Mouse (Mus musculus) forebrain, embryonic 11.5 days (tissue): ENCODE results near the gene Wbp11. TPM values are rescaled to one million over a fixed set of nuclear protein-coding genes. Genes with fewer than 3 reads are reported as not detected.

Source experiments
- ATAC-seq: fragments of 200-750 bp; cut with Nextera tagmentation; replicated peaks from 2 replicates; pipeline ENCODE4 v1.8.0; 2017; ENCODE audit warnings: moderate TSS enrichment; ENCODE audit not compliant: low FRiP score
- DNase-seq: peaks from one replicate; pipeline ENCODE4 v3.0.0-alpha.2; 2017; ENCODE audit warnings: low spot score
- H3K27ac ChIP-seq: fragments of 300-500 bp; sonication (generic); 2 replicates; pipeline ENCODE4 v1.5.1; 2014; ENCODE audit warnings: low read depth, low read length
- H3K27me3 ChIP-seq: fragments of 300-500 bp; sonication (generic); 2 replicates; pipeline ENCODE4 v1.6.1; 2014; ENCODE audit warnings: mild to moderate bottlenecking, low read length, mixed read lengths; ENCODE audit not compliant: control insufficient read depth, insufficient read depth
- H3K36me3 ChIP-seq: fragments of 300-500 bp; sonication (generic); 2 replicates; pipeline ENCODE4 v1.6.1; 2014; ENCODE audit warnings: mild to moderate bottlenecking, low read length, moderate library complexity, mixed read lengths; ENCODE audit not compliant: control insufficient read depth, insufficient read depth
- H3K4me1 ChIP-seq: fragments of 300-500 bp; sonication (generic); replicated peaks from 2 replicates; pipeline ENCODE4 v1.6.1; 2014; ENCODE audit warnings: low read length, mixed read lengths; ENCODE audit not compliant: control insufficient read depth, insufficient read depth
- H3K4me2 ChIP-seq: fragments of 300-500 bp; sonication (generic); 2 replicates; pipeline ENCODE4 v1.6.1; 2014; ENCODE audit warnings: low read depth, mild to moderate bottlenecking, low read length, moderate library complexity, mixed read lengths; ENCODE audit not compliant: severe bottlenecking
- H3K4me3 ChIP-seq: fragments of 300-500 bp; sonication (generic); 2 replicates; pipeline ENCODE4 v1.5.1; 2014; ENCODE audit warnings: low read depth, low read length
- H3K9ac ChIP-seq: fragments of 300-500 bp; sonication (generic); 2 replicates; pipeline ENCODE4 v1.6.1; 2014; ENCODE audit warnings: low read length
- H3K9me3 ChIP-seq: fragments of 300-500 bp; sonication (generic); 2 replicates; pipeline ENCODE4 v1.6.1; 2016; ENCODE audit warnings: low read length, mixed read lengths; ENCODE audit not compliant: control insufficient read depth
- WGBS: fragments of 180-500 bp; shearing (Covaris S2); extraction: QIAGEN DNeasy Blood & Tissue Kit; methylation state at CpG from one replicate; pipeline ENCODE4 v1.1.7; 2014; 5-methylcytosine and 5-hydroxymethylcytosine counted together
- polyA plus RNA-seq: library from polyadenylated mRNA; unstranded; fragments of >200 nt; fragmentation: Nextera tagmentation; extraction: Ambion mirVana; gene quantifications from 2 replicates; pipeline ENCODE4 v1.2.1, GENCODE M21; 2014

Gene Wbp11
- polyA plus RNA-seq, 1 experiment from 2014 or later = 191 TPM

DNA sequence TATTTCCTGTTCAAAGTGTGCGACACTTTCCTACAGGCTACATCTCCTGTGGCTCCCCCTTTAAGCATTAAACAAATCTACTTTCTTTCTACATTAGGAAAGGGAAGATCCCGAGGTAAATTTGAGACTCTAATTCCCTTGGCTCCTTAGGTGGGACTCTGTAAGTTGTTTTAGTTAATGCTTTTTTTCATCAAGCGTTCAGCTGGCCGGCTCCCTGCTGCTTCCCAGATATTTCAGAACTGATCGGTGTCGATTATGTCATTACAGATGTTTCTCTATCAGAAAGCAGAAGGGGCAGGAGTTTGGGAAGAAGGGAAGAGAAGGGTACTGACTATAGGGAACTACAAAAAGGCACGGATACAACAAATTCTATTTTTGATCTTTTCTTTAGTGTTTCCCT, 917 bp downstream of the Wbp11 start:
- Histone ChIP-seq H3K4me2 (peak overlapping the region; percentile 75), H3K4me1 (no peaks in the 10 kb centered on the region; the same call in 1 of the 2 replicates), H3K9ac (peak overlapping the region; percentile 98), H3K4me3 (peak overlapping the region; percentile 96), H3K36me3 (no peaks in the 10 kb centered on the region; the same call in 1 of the 2 replicates), H3K27me3 (no peaks in the 10 kb centered on the region), H3K9me3 (no peaks in the 10 kb centered on the region), H3K27ac (no peak overlapping the region)
- WGBS = 18% methylated on average over 7 of the region's 7 CpGs
- ATAC-seq = no peak
- DNase-seq = no peak

DNA sequence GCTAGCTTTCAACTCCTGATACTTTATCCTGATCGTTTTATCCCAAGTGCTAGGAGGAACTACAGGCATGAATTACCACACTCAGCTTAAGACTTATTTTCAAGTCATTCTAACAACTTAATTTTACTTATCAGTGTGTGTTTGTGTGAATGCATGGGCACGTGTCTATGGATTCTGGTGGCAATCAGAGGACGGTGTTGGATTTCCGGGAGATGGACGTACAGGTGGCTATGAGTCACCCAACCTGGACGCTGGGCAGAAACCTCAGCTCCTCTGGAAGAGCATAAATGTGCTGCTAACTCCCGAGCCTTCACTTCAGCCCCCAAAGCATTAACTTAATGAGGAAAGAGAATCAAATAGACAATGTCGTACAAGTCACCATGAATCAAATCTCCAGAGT, 3.0 kb downstream of the Wbp11 start:
- 95% methylated on average over 8 of the region's 8 CpGs for WGBS
- DNase-seq (no peak), ATAC-seq (no peak)
- no peaks in the 10 kb centered on the region for H3K9me3 ChIP-seq
- H3K27ac ChIP-seq = no peak overlapping the region
- no peak overlapping the region for H3K4me2 ChIP-seq
- H3K36me3 ChIP-seq = peaks cover 6% of the 10 kb centered on the region
- H3K4me1 ChIP-seq = no peaks in the 10 kb centered on the region; the same call in 1 of the 2 replicates
- no peak overlapping the region for H3K4me3 ChIP-seq
- H3K9ac ChIP-seq = no peak overlapping the region
- H3K27me3 ChIP-seq = no peaks in the 10 kb centered on the region

DNA sequence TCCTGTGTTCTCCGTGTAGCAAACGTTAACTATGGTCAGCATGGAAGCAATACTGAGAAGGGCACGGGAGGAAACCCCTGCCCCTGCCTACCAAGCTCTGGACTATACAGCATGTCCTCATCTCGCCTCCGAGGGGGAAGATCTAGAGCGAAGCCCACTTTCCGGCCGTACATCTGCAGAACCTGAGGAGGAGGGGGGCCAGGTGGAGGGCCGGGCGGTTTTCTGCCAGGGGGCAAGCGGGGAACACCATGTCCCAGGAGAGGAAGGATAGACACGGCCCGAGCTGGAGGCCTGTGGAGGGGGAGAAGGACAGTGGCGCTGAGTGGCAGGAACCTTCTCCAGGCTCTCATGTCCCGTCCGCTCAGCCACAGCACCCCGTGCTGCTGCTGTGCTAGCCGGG, 6.9 kb downstream of the Wbp11 start:
- DNase-seq (no peak), ATAC-seq (no peak)
- Histone ChIP-seq H3K36me3 (peaks cover 25% of the 10 kb centered on the region), H3K4me3 (no peak overlapping the region), H3K4me2 (no peak overlapping the region), H3K27me3 (no peaks in the 10 kb centered on the region), H3K4me1 (no peaks in the 10 kb centered on the region), H3K9me3 (no peaks in the 10 kb centered on the region), H3K27ac (no peak overlapping the region), H3K9ac (no peak overlapping the region)
- WGBS = 96% methylated on average over 18 of the region's 18 CpGs

DNA sequence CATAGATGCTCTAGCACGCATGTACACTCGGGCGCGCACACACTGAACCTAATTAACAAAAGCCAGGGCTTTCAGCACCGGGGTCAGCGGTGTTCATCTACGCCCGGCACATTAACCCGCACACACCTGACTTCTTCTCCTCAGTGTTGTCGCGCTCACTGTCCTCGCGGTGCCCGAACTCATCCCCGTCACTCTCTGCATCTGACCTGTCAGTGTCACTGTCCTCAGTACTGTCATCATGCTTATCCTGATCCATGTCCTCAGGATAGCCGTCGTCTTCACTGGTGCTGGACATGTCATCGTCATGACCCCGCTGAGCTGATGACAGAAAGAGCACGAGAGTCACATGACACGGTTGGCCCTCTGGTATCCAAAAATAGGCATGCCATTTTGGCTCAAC, 7.7 kb downstream of the Wbp11 start:
- Histone ChIP-seq H3K36me3 (peaks cover 31% of the 10 kb centered on the region), H3K4me3 (no peak overlapping the region), H3K9me3 (no peaks in the 10 kb centered on the region), H3K27ac (no peak overlapping the region), H3K4me2 (no peak overlapping the region), H3K4me1 (no peaks in the 10 kb centered on the region), H3K27me3 (no peaks in the 10 kb centered on the region), H3K9ac (no peak overlapping the region)
- ATAC-seq (no peak), DNase-seq (no peak)
- 97% methylated on average over 21 of the region's 21 CpGs for WGBS

DNA sequence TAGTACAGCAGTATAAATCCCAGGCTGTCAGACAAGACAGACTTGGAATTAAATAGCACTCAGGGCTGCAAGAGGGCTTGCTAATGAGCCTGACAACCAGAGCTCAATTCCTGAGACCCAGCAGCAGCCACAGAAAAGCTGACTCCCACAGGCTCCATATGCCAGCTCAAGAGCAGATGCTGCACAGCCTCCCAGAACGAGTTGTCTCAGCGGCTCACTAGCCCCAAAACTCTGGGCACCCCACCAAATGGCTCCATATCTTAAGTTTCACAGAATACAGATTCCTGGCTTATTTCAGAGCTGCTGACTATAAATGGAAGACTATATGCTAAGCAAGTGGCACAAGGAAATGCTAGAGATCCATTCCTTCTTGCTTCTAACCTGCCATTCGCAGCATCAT, 10.5 kb downstream of the Wbp11 start:
- no peaks in the 10 kb centered on the region for H3K4me1 ChIP-seq
- H3K4me3 ChIP-seq = no peak overlapping the region
- WGBS = 93% methylated on average over 3 of the region's 3 CpGs
- ATAC-seq = no peak
- no peak overlapping the region for H3K27ac ChIP-seq
- no peaks in the 10 kb centered on the region for H3K27me3 ChIP-seq
- no peak for DNase-seq
- no peaks in the 10 kb centered on the region for H3K9me3 ChIP-seq
- H3K4me2 ChIP-seq = no peak overlapping the region
- peaks cover 36% of the 10 kb centered on the region for H3K36me3 ChIP-seq
- H3K9ac ChIP-seq = no peak overlapping the region

DNA sequence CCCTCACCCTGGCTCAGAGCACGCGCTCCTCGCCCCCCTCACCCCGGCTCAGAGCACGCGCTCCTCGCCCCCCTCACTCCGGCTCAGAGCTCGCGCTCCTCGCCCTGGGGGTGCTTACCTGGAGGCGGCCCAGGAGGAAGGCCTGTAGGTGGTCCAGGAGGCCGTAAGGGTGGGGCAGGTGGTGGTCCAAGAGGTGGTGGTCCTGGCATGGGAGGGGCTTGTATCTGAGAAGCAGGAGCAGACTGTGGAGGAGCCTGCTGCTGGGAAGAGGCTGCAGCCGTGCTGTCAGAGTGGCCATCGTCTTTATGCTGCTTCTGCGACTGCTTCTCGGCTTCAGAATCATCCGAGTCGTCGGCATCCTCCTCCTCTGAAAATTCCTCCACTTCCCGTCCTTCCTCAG, 11.2 kb downstream of the Wbp11 start:
- Histone ChIP-seq H3K36me3 (peaks cover 36% of the 10 kb centered on the region), H3K27me3 (no peaks in the 10 kb centered on the region), H3K9me3 (no peaks in the 10 kb centered on the region), H3K4me3 (no peak overlapping the region), H3K27ac (no peak overlapping the region), H3K9ac (no peak overlapping the region), H3K4me2 (no peak overlapping the region), H3K4me1 (no peaks in the 10 kb centered on the region)
- 94% methylated on average over 21 of the region's 21 CpGs for WGBS
- ATAC-seq = no peak
- DNase-seq = no peak

DNA sequence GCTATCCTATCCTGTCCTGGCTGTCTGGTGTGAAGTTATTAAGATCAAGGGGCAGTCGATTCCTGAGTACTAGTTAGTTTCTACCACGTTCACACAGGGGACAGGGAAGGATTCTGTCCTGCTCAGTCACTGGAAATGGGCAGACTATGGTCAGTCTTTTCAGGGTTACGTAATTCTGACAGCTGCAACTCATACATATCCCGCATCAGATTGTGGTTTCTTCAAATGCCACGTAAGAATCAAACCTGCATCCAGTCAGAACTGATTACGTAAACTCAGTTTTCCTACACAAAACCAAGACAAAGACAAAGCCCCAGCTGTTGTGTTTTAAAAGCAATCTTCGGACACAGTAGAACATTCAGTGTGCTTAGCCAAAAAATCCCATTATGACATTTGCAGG, 12.7 kb downstream of the Wbp11 start:
- Histone ChIP-seq H3K4me2 (no peak overlapping the region), H3K4me1 (no peaks in the 10 kb centered on the region), H3K4me3 (no peak overlapping the region), H3K9me3 (no peaks in the 10 kb centered on the region), H3K27me3 (no peaks in the 10 kb centered on the region), H3K9ac (no peak overlapping the region), H3K27ac (no peak overlapping the region), H3K36me3 (peaks cover 33% of the 10 kb centered on the region)
- 96% methylated on average over 7 of the region's 7 CpGs for WGBS
- DNase-seq (no peak), ATAC-seq (no peak)

DNA sequence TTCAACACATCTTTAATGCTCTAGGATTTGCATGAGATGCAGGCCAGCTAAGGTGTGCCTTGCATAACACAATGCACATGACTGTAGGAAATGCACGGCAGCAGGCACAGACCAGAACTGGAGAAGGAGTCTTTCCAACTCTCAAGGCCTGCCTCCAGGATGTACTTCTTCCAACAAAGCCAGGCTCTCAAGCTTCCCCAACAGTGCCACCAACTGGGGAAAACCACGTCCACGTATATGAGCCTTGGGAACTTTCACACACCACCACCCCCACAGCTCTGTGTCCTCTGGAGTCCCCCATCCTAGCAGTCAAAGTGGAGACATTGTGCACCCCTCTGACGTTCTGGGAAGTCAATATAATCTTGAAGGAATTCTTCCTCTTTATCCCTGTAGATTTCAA, 14.9 kb downstream of the Wbp11 start:
- ATAC-seq (no peak), DNase-seq (no peak)
- no peak overlapping the region for H3K27ac ChIP-seq
- 53% methylated on average over 4 of the region's 4 CpGs for WGBS
- peaks cover 7% of the 10 kb centered on the region for H3K4me1 ChIP-seq
- H3K4me2 ChIP-seq = no peak overlapping the region
- H3K27me3 ChIP-seq = no peaks in the 10 kb centered on the region
- peaks cover 22% of the 10 kb centered on the region for H3K36me3 ChIP-seq
- H3K4me3 ChIP-seq = no peak overlapping the region
- H3K9me3 ChIP-seq = no peaks in the 10 kb centered on the region
- no peak overlapping the region for H3K9ac ChIP-seq

DNA sequence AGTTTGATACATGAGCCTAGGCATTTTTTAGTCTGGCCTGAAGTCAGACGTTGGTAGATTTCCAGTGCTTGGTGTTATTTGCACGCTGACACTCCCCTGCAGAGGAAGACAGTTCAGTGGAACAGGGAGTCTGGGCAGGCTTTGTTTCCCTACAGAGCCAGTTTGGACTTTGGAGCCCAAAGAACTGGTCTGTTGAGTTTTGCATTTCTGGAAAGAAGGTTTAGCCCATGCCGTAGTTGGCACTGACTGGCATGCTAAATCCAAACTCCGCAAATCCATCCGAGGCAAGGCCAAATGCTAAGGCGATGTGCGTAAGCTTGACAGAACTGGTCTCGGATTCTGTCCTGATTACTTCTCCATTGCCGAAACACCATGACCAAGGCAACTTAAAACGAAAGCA, 16.8 kb downstream of the Wbp11 start:
- Histone ChIP-seq H3K4me1 (peaks cover 7% of the 10 kb centered on the region), H3K36me3 (peaks cover 11% of the 10 kb centered on the region), H3K9ac (no peak overlapping the region), H3K27ac (no peak overlapping the region), H3K4me3 (no peak overlapping the region), H3K27me3 (no peaks in the 10 kb centered on the region), H3K4me2 (no peak overlapping the region), H3K9me3 (no peaks in the 10 kb centered on the region)
- DNase-seq (no peak), ATAC-seq (no peak)
- 91% methylated on average over 10 of the region's 10 CpGs for WGBS
